Mouse (Mus musculus) E14TG2a.4 (cell line): ENCODE data around the gene Luc7l2.

ENCODE experiments used
- CTCF ChIP-seq: conservative IDR thresholded peaks from 2 replicates; pipeline ENCODE4 v1.5.1; 2014; ENCODE audit warnings: low read length
- NANOG ChIP-seq: IDR thresholded peaks from 2 replicates; pipeline ENCODE4 v1.6.1; 2014; ENCODE audit warnings: borderline replicate concordance, low read length, mixed read lengths
- POU5F1 ChIP-seq: IDR thresholded peaks from 2 replicates; pipeline ENCODE4 v1.6.1; 2014; ENCODE audit warnings: low read length, borderline replicate concordance

DNA sequence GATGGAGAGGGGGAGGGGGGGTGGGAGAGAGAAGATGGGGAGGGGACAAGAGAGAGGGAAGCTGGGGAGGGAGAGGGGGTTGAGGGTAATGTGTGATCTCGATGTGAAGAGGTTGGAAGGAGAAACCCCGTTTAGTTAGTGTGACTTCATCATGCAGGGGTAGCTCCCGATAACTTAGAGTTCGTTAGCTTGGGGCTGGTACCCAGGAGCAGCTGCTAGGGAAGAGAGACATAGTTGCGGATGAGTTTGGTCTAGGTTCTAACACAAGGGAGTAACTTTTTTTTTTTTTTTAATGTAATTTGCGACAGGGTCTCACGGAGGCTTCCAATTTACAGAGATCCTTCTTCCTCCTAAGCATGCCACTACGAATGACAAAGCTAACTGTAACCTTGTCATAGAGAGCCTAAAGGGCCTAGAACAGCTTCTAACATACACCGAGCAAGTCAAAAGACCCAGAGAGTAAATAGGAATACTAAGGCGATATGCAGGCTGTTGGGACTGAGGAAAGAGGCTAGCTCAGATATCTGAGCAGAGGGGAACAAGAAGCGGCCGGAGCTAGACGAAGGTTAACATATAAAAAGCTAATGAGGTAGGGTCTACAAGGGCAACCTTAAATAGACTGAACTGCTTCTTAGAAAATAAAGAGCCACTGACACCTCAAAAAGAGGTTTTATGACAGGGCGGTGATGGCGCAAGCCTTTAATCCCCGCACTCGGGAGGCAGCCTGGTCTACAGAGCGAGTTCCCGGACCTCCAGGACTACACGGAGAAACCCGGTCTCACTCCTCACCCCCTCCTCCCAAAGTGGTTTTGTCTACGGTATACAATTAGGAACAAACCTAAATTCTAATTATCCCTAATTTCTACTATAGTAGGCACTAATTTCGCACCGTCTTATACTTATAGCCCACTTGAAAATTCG, 18.4 kb upstream of the Luc7l2 start:
- TF ChIP-seq CTCF (no peak), NANOG (no peak), POU5F1 (no peak)
